Mouse (Mus musculus) mesoderm, embryonic 11.5 days (tissue): ENCODE measurements around the gene Lsm12.
"Not testable (repeated sequence)": the region's sequence is repeated elsewhere in the genome, so short reads cannot be mapped to it uniquely, and the experiment has no call there.

Source experiments
- DNase-seq: peaks from one replicate; pipeline ENCODE4 v3.0.0-alpha.2; 2012; ENCODE audit warnings: low read depth, low spot score

The Lsm12 gene

DNA sequence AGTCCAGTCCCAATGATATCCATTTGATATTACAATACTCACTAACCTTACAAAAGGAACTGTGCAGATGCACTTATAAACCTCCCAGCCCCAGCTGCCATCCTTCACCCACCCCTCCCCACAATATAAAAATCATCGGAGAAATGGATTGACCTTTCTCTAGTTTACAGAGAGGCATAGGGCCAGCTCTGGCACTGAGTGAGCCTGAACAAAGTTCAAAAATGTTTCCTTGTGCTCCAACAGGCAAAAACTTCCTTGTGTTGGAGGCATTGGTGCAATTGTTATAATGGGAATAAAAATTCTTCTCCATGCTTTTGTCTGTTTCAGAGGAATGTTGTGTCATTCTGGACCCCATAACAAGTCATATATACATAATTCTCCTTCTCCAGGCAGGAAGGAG, 1.1 kb upstream of the Lsm12 start:
- DNase-seq: no peak

DNA sequence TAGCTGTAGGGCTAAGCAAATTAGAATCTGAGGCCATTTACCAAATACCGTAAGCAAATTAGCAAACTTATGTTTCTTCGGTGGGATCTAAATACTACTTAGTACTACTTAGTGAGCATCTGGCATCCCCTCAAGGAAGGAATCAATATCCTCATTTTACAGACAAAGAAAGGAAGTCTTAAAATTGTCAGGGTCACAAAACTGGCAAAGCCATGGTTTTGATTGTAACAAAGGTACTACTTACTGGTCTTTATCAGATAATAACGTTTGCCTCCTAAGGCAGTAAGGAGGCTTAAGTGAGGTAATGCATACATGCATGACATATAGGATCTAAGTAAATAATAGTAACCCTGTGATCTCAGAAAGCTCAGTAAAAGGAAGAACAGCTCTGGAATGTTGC, 581 bp upstream of the Lsm12 start:
- no peak for DNase-seq

DNA sequence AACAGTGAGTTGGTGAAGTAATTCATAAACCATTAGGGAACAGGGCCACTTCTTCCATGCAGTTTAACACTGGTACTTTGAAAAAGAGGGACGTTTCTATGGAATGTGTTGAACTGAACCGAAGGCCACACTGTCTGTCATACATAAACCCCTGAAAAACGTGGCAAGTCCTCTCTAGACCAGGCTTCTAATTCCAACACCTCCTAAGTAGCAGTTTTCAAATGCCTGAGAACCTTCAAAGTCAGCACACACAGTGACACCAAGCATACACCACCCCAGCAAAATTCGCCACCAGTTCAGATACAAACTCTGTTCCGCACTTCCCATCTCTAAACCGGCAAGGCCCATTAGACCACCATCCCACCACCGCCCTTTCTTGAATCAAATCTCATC, 847 bp downstream of the Lsm12 start:
- no peak for DNase-seq

DNA sequence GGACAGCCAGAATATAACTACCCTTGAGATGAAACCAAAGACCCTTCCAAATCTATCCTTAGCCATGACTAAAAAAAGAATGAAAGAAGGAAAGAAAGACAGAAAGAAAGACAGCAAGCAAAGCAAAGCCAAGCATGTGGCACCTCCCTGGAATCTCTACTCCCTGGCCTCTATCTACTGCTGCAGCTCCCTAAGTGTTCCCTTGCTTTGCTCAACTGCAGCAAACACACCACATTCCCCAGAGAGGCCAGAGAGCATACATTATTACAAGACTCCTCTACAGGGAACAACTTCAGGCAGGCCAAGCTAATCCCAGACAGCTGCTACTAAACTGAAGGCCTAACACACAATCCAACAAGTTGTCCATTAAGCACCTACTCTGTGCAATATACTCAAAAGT, 5.3 kb downstream of the Lsm12 start:
- DNase-seq: no peak

DNA sequence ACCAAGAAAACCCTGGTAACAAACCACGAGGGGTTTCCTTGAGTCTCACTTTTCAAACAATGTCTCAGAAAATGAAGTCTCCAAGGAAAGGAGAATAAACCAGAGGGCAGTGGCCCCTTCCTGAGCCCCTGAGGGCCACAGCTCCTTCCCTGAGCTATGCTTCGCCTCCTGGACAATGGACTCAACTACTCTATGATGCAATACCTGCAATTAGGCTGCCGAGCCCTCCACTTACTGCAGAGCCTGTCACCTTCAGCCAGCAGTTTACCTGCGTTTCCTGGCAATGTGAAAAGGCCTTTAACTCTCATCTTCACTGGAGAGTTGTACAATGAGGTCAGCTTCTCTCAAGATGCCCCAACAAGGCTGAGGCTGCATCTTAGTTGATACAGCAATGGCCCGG, 16.4 kb downstream of the Lsm12 start:
- no peak for DNase-seq

DNA sequence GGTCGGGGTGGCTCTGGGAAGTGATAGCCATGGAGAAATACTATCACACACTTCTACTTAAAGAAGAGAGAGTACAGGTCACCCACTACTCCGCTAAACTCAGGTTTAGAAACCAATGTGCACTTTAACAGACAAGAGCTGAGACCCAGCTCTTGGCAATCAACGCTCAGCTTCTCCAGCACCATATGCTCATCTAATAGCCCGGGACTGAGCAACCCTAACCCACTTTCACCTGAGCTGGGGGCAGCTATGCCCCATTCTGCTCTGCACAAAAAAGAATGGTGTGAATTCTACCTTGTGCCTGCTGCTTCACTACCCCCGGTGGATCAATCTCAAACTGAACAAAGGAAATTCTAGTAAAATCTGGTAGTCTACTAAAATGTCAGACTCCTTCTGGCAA, 17.6 kb downstream of the Lsm12 start:
- no peak for DNase-seq

DNA sequence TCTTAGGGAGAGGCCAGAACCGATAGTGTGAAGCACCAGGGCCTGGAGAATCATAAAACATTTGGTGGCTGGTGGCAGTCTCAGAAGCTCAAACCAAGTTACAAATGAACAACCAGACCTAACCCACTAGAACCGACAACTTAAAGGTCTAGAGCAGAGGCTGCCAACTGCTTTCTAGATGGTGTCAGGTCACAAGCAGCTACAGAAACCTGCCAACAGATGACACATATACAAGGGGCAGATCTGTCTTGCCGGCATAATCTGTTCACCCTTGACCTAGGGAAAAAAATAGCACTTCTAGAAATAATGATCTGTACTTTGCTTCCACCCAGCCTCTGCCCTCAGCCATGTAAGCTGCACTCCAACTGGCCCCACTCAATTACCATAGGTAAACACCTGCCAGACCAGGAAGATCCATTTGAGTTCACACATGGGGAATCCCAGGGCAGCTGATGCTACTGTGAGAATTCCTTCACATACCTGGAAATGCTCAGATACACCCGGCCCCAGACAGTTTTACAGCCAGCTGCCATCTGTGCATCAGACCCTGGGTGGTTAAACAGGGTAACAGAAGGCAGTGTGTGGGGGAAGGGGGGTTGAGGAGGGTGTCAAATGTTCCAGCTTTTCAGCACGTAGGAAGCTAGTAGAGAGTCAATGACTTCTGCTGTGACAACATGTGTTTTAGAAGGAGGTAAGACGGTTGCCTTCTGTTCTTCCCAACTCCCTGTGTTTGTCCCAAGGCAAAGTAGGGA, 18.9 kb downstream of the Lsm12 start:
- no peak for DNase-seq

DNA sequence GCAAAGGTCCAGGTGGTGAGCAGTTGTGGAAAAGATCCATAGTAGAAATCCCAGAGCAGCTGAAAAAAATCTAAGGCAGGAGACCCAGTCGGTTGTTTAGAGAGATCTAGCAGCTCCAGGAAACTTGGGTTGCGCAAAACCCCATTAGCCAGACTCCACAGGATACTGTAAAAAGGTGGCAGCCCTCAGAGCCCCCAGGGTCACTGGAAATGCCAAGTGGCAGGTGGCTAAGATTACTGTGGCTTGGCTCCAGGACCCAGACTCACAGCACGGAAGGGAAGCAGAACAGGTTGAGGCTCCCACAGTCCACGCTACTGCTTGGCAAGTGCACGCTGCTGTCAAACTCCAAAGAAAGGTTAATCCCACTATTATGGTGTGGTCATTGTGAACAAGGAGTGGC, 25.3 kb downstream of the Lsm12 start:
- DNase-seq: no peak

DNA sequence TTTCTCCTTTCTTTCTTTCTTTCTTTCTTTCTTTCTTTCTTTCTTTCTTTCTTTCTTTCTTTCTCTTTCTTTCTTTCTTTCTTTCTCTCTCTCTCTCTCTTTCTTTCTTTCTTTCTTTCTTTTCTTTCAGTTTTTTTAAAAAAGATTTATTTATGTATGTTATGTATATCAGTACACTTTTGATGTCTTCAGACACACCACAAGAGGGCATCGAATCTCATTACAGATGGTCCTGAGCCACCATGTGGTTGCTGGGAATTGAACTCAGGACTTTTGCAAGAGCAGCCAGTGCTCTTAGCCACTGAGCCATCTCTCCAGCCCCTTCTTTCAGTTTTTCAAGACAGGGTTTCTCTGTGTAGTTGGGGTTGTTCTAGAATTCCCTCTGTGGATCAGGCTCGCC, 27.1 kb downstream of the Lsm12 start:
- DNase-seq: not testable (repeated sequence)

DNA sequence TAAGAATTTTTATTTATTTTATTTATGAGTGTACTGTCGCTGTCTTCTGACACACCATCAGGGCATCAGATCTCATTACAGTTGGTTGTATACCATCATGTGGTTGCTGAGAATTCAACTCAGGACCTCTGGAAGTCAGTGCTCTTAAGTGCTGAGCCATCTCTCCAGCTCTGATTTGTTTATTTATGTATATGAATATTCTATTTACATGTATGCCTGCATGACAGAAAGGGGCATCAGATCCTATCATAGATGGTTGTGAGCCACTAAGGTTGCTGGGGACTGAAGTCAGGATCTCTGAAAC, 28.4 kb downstream of the Lsm12 start:
- no peak for DNase-seq

DNA sequence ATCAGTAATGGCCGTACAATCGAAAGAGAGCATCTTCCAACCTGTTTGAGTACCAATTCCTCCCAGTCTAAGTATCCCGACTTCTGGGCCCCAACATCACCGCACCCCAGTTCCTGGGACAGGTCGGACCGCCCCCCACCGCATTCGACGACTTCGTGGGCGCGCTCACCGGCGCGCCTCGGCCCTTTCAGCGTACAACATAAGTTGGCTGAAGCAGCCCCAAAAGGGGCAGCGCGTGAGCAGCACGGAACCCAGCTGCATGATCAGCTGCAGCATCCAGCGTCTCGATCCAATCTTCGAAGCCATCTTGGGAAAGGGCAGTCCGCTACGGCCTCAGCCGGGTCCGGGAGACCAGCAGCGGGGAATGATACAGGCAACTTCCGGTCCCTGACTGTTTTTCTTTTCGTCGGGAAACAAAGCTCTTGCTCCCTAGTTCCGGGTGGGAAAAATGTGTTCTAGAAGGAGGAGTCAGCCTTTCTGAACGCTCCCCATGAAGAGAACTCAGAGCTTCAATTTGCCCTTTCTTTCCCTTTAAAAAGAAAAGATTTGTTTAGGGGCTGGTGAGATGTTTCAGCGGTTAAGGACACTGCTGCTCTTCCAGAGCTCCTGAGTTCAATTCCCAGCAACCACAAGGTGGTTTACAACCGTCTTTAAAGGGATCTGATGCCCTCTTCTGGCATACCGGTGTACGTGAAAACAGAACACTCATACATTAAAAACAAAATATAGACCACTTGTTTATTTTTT, 28.9 kb downstream of the Lsm12 start, which contains the start of gene Tmem101:
Tmem101 (minus strand) TSS at position 366 of the 747 bp plus-strand sequence.
- DNase-seq: peak; percentile 93

DNA sequence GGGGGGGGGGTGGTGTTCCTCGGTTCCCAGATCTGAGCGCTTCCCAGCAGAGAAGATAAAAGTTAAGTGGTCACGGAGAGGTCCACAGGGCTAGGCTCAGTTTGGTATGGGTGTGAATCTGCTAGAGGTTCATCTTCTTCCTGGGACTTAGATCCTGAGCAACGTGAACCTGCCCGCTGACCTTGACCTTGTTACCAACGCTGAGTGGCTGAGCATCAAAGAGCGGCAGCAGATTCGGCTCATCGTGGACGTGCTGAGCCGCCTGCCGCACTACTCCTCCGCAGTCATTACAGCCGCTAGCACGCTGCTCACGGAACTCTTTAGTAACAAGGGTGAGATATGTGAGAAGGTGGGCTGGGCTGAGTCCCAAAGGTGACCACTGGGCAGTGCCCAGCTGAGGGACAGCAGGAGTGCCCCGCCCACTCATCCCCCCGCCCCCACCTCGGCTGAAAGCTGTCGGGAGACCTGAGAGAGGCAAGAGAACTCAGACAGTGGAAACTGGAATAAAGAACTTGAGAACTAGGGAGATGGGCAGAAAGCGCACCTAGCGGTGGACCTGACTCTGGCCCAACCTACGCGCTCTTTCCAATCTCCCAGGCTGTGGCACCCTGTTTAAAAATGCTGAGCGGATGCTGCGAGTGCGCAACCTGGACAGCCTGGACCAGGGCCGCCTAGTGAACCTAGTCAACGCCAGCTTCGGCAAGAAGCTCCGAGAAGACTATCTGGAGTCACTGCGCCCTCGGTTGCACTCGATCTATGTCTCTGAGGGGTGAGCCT, 37.7 kb downstream of the Lsm12 start:
- DNase-seq: no peak

DNA sequence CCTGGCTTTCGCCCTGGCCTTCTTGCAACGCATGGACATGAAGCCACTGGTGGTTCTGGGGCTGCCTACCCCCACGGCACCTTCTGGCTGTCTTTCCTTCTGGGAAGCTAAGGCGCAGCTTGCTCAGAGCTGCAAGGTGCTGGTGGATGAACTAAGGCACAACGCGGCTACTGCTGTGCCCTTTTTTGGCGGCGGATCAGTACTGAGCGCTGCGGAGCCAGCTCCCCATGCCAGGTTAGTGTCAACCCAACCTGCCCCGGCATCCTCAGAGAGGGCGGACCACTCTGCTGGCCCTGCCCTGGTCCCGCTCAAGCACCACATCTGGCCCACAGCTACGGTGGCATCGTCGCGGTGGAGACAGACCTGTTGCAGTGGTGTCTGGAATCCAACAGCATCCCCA, 38.6 kb downstream of the Lsm12 start:
- DNase-seq: no peak

DNA sequence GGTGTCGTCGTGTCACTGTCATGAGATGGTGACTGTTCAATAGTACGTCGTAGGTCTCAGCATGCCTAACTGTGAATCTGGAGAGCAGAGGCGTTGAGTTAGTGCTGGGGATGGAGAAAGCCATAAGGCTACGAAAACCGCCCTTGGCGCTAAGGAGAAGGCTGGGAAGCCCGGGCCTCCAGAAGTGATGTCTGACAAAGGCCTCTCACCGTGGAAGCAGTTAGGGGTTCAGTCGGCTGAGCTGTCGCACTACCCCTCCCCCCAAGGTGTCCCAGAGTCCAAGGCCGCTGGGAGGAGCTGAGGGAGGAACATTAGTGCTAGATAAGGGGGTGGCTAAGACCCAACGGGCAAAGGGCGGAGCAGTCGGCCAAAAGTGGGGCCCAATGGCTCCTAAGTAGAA, 39.1 kb downstream of the Lsm12 start:
- DNase-seq: no peak

DNA sequence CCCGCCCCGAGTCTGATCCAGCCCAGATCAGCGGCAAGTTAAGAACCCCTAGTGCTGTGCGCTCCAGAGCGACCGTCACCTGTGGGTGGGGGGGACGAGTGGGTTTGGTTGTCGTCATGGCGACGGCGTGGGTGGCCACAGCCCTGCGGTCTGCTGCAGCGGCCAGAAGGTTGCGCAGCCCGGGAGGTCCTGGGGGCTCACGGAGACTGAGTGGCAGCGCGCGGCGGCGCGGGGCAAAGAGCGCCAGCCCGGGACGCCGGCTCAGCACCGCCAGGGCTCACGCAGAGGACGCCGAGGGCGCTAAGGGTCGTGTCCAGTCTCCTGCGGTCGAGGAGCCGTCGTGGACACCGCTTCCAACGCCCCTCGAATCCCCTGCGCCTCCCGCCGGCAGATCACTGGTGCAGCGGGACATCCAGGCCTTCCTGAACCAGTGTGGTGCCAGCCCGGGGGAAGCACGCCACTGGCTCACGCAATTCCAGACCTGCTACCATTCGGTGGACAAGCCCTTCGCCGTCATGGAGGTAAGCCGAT, 39.6 kb downstream of the Lsm12 start, which contains the start of gene Nags:
Nags (plus strand) TSS at position 43 of the 531 bp plus-strand sequence.
- no peak for DNase-seq

DNA sequence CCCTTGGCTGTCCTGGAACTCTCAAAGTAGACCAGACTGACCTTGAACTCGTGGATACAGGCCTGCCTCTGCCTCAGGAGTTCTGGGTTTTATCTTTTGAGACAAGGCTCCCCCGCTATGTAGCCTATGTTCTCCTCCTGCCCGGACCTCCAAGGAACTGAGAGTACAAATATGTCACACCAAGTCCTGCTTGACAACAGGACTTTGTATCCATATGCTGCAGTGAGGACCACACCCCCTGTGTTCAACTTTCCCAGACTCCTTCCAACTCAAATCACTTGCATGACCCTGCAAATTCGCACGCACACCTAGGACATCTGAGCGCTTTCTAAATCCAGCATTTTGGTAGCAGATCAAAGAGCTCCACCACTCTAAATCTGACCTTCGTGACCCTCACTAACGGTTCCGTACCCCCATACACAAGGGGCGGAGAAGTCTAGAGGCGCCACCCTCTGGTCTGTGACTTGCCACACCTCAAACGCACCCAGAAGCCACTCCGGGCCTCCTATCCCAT, 40.1 kb downstream of the Lsm12 start:
- no peak for DNase-seq

DNA sequence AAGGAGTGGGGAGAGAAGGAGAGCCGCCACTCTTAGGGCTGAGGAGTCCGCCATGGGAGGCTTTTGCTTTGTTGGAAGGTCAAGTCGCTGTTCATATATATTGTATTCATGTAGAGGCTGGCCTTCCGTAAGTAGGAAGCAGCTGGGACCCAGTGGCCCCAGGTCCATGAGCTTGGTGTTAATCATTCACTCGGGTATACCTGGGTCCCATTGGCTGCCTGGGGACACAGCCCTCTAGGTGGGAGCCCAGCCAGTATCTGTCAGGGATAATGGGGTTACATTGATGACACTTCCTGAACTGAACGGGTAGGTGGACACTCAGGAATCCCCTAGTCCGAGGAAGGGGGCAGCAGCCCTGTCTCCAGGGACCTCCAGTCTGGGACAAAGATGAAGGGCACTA, 42.7 kb downstream of the Lsm12 start:
- no peak for DNase-seq

DNA sequence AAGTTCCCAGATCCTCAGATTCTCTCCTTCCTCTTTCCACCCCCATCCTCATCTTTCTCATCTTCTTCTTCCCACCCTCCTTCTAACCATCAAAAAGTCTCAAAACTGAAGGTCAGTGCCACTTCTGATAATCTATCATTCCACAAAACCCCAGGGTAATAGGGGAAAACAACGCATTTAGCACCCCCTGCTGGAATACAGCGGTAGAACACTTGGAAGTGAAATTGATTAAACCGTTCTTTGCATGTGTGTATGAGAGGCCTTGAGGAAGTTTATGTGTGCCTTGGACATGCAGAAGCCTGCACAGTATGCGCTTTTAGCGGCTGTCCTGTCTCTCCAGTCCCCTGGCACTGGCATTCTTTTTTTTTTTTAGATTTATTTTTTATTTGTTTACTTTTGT, 44.6 kb downstream of the Lsm12 start:
- DNase-seq: peak; percentile 75

DNA sequence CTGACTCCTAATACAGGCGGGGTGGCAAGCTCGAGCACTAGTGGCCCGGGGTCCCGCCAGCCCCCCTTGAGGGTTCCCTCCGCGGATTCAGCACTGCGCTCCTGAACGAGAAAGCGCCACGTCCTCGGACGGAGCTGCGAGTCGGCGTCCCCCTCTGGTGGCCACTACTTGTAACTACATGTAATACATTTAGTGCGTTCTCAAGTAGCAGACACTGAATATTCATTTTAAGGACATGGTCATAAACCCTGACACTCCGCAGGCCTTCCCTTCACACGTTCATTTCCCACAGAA, 46.7 kb downstream of the Lsm12 start:
- DNase-seq: peak; percentile 82

DNA sequence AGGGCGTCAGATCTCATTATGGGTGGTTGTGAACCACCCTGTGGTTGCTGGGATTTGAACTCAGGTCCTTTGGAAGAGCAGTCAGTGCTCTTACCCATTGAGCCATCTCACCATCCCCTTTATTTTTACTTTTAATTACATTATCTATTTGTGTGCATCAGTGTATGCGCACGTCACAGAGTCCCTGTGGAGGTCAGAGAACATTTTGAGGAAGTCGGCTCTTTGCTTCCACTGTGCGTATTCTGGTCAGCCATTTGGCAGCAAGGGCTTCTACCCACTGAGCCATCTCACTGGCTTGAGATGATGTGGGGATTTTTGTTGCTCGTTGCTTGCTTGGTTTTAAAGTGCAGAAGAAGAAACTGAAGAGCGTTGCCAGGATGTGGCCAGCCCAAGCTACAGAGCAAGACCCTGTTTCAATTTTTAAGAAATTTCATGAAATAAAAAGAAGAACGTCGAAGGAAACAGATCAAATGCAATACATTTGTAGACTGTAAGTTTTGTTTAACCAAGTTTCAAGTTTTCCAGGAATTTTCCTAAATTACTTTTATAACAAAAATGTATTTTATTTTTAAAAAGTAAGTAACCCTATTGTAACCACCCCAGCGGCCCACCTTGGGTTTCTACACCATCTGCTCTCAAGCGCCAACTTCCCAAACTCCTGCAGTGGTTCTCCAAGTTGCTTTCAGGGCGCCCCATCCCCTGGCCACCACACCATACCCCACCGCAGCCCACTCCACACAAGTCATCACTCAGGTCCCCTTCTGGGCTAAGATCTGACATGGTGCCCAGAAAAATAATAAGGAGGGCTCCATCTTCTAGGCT, 47.3 kb downstream of the Lsm12 start:
- DNase-seq: no peak

DNA sequence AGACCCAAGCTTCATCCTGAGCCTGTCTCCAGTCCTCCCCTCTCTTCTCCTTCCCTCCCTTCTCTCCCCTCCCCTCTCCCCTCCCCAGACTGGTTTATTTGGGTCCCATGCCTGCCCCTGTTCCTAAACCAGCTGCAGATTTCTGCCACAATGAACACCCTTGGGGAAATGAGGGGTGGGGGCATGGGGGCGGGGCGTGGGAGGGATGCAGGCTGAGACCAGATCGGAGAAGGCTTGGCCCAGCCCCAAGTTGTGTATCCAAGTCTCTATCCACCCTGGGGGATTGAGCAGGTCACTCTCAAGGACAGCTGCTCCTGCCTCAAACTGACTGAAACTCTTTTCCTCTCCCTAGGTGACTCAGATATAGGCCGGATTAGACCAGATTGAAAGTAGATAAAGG, 50.6 kb downstream of the Lsm12 start:
- DNase-seq: no peak
